Mouse (Mus musculus) heart, adult 9 months (tissue): ENCODE measurements around the gene Itga8.

Experiments
- DNase-seq, 2 experiments: peaks; one replicate each; pipeline ENCODE4 v3.0.0; 2022; ENCODE audit warnings: low spot score in 2 of 2

Gene Itga8

DNA sequence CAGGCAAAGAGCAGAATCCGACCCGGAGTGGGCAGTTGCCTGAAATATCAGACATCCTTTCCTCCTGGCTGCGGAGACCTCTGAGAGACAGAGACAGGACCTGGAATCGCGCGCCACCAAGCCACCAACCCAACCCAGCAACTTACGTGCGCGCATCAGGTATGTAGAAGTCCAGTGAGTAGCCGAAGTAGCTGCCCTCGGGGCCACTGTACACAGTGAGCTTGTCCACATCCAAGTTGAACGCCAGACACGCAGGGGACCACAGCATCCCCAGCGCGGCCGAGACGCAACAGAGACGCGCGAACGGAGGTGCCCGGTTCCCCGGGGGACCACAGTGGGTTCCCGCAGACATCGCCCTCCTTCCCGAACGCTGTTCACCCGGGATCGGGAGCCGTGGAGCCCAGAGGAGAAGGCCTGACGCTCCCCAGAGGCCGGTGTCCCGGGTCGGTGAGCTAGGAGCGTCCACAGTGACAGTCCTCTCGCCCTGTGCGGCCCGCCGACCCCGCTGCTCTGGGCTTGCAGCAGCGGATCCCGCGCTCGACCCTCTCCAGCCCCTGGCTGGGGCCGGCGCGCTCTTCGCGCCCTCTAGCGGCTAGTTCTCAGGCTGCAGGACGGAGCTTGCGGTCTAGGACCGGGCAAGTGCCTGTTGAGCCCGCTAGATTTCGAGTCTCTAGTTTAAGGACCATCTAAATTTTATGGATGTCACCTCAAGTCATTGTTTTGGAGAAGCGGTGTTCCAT, at the start of gene Itga8:
TSS of gene Itga8 (minus strand) at position 492 of the 740 bp plus-strand sequence.
- DNase-seq: peak; percentile 67 to 77

GRCm38 (mm10) chr2:12348914-12349313, 47.2 kb upstream of the Itga8 start:
- DNase-seq: no peak

- no peak for DNase-seq
Measured at GRCm38 (mm10) chr2:12331962-12332361, 30.2 kb upstream of the Itga8 start.

DNA sequence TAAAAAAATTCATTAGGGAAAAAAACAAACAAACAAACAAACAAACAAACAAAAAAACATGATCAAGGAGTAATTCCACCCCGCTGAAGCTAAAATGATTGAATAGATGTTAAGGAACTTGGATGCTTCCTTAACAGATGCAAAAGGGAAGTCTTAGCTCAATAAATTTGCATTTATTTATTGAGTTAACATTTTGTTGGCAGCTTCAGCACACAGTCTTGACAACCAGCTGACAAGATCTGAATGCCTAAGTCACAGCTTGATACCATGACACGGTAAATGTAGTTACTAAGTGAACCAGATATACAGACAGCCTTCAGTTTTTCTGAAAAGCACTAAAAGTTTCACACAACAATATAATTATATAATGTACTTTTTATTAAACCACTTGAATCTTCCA, 27.9 kb upstream of the Itga8 start:
- DNase-seq: no peak

GRCm38 (mm10) chr2:12329068-12329407, 27.3 kb upstream of the Itga8 start:
- no peak for DNase-seq

DNA sequence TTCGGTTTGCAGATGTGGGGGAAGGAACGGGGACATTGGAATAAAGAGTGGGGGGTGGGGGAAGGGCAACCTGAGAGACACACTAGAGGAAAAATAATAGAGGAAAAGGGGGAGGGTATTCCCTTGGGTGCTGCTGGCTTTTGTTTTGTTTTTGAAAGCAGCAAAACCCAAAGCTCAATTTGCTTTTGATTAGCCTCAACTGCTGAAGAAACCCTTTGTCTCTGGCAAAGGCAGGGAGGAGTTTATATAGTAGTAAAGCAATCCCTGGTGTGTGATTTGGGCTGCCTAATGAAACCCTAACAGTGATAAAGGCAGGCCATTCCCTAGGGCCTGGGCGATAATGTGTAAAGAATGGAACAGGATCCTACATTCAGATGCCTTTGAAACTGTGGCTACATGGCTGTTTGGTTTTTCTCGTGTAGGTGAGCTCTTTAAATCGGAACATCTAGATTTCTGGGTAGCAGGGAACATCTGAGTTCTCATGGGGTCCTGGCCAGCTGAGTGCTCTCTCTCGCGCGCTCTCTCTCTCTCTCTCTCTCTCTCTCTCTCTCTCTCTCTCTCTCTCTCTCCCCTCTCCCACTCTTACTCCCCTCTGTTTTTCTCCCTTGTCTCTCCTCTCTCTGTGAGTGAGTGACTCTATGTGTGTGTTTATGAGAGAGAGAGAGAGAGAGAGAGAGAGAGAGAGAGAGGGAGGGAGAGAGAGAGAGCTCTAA, 26.8 kb upstream of the Itga8 start:
- no peak for DNase-seq

GRCm38 (mm10) chr2:12327691-12328354, 26.1 kb upstream of the Itga8 start:
- no peak for DNase-seq

- DNase-seq: no peak
Measured at GRCm38 (mm10) chr2:12327216-12327615, 25.5 kb upstream of the Itga8 start.

- peak; percentile 56 to 66 for DNase-seq
Measured at GRCm38 (mm10) chr2:12325868-12326267, 24.1 kb upstream of the Itga8 start.

- peak; percentile 84 to 91 for DNase-seq
Measured at GRCm38 (mm10) chr2:12325417-12325816, 23.7 kb upstream of the Itga8 start.

DNA sequence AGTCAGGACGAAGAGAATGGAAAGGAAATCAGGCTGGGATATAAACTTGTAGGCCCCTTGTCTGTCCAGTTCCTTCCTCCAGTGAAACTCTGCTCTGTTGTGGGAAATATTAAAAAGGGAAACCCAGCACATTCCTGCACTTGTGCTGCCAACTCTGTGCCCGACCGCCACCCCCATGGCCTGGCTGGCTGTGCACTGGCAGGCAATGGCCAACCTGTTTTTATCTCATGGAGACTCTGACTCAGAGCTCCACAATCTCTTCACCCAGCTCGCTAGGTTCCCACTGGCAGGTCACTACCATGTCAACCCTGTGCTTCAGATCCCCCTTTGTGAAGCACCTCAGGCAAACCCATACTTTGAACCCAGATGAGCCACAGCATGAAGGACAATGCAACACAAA, 19.2 kb upstream of the Itga8 start:
- DNase-seq: no peak

- no peak for DNase-seq
Measured at GRCm38 (mm10) chr2:12318715-12319114, 17.0 kb upstream of the Itga8 start.

- peak; percentile 54 for DNase-seq
Measured at GRCm38 (mm10) chr2:12318036-12318435, 16.3 kb upstream of the Itga8 start.

GRCm38 (mm10) chr2:12317343-12317742, 15.6 kb upstream of the Itga8 start:
- DNase-seq: peak; percentile 69 to 83

GRCm38 (mm10) chr2:12316361-12316760, 14.6 kb upstream of the Itga8 start:
- peak; percentile 31 to 53 for DNase-seq

DNA sequence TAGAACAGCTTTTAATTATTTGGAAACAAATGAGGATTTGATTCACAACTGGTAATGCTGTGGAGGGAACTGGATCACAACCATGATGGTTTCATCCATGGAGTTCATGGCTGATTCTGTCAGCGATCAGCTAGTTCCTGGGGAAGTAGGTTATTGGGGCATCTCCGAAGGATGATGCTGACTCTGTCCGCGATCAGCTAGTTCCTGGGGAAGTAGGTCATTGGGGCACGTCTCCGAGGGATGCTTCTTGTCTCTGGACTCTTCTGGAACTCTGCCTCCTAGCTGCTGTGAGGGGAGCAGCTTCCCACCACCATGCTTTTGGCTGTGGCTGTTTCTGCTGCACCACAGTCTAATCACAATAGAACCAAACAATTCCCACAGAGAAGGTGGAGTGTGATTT, 12.3 kb upstream of the Itga8 start:
- no peak for DNase-seq

GRCm38 (mm10) chr2:12308466-12308865, 6.7 kb upstream of the Itga8 start:
- DNase-seq: no peak

DNA sequence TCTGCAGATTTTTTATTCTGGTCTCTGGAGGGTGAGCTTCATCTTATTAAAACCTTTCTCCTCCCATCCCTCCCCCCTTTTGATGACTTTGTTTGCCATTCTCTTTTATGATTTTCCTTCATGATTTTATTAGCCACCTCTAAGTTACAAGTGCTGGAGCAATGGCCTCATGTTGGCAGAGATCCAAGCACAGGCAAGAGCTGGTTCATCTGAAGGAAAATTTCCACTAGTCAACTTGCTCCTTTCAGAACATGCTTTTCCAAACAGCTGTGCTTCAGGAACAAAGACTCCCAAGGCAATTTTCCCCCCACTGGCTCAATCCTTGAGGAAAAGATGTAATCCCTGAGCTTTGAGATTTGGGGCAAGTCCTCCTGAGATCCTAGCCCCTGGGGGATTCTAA, 5.6 kb upstream of the Itga8 start:
- peak; percentile 33 to 38 for DNase-seq

DNA sequence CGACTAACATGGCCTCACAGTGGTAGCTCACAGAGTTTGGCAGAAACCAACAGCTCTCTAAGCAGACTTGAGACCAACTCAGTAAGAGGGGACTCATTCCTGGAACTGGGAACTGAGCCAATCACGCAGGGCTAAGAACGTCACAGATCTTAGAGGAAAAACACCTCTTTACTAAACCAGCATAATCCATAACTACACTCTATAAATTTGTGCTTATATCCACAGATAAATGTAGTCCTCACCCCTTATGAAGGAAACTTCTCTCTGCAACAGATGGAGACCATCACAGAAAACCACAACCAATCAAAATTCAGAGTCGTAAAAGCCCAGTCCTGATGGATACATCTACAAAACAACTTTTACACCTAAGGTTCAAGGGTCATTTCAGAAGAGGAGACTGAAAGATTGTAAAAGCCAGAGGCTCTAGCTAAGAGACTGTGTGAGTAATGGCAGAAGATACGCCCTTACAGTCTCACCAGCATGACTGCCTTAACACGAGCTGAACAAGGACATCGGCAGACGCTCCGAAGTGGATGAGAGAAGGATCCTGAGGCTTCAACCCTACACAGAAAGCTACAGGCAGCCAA, 3.4 kb upstream of the Itga8 start:
- DNase-seq: no peak

GRCm38 (mm10) chr2:12300449-12301228, 1.1 kb downstream of the Itga8 start:
- DNase-seq: no peak

- no peak for DNase-seq
Measured at GRCm38 (mm10) chr2:12297287-12297686, 4.4 kb downstream of the Itga8 start.

DNA sequence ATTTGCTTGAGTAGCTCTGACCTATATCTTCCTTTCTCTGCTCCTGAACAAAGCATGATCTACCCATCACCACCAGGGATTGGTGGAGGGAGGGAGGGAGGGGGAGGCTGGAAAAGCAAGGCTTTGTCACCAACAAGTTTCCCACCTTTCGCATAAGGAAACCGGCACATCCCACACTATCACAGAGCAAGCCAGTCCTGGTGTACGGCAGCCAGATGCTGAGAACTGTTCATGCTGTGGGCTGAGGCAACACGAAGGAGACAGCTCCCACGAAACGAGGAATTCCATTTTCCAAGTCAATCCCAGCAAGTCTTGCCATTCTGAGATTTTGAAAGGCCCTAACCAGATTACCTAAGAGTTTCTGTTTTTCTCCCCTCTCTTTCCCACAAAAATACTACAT, 6.6 kb downstream of the Itga8 start:
- DNase-seq: no peak
